Comparison of ENCODE assay signal across 13 mouse cellular contexts in genomic region chr3:50932397-50933089, GRCm38 (mm10).
DNase-seq lines count a peak whose midpoint lies in the region; ATAC-seq and TF ChIP-seq lines count a peak whose summit lies in the region.
"Had no signal": no experiment of that assay in that cellular context is flagged by ENCODE, and none has a peak within 500 bp of the region (broad histone marks: within the 10 kb centered on the region; RNA-seq: fewer than 3 reads in every experiment).

No protein-coding gene starts in this region.

- TF ChIP-seq POLR2A in lung, adult 2 months (IDR thresholded peaks at IDR 0.05; ENCODE audit: borderline replicate concordance, extremely low read depth, low read depth, low read length): no peak

- peak; percentile 80 for ATAC-seq in frontal cortex, adult (ENCODE audit: low TSS enrichment)
- 0 out of 2 replicates have a peak, but pooled peaks have one; percentile 26 for ATAC-seq in neural tube, embryonic 15.5 days (ENCODE audit: low FRiP score)
- ATAC-seq: liver, embryonic 12.5 days had no signal

- H3K4me2 ChIP-seq in neural tube, embryonic 15.5 days: no peak overlapping the region
- H3K4me2 ChIP-seq: embryonic facial prominence, embryonic 13.5 days; liver, embryonic 12.5 days had no signal

- H3K4me3 ChIP-seq in neural tube, embryonic 15.5 days (replicated peaks): no peak overlapping the region
- no peak overlapping the region for H3K4me3 ChIP-seq in lung, adult 2 months (replicated peaks; ENCODE audit: extremely low read depth, low read depth, low read length)
- H3K4me3 ChIP-seq: embryonic facial prominence, embryonic 13.5 days; liver, embryonic 12.5 days; megakaryocyte, embryonic 14.5 days had no signal

- no peak for TF ChIP-seq CTCF in lung, adult 2 months (IDR thresholded peaks at IDR 0.05; ENCODE audit: insufficient read depth, low read length)

- peaks cover 14% of the 10 kb centered on the region for H3K4me1 ChIP-seq in neural tube, embryonic 15.5 days
- H3K4me1 ChIP-seq in lung, adult 2 months (ENCODE audit: control insufficient read depth, insufficient read depth, low read length): peaks cover 3% of the 10 kb centered on the region
- H3K4me1 ChIP-seq: liver, embryonic 12.5 days; megakaryocyte, embryonic 14.5 days had no signal

- H3K27me3 ChIP-seq in neural tube, embryonic 15.5 days (replicated peaks): no peaks in the 10 kb centered on the region
- H3K27me3 ChIP-seq: embryonic facial prominence, embryonic 13.5 days; liver, embryonic 12.5 days; megakaryocyte, embryonic 14.5 days had no signal

- DNase-seq in frontal cortex, postnatal 25 days (ENCODE audit: low spot score in 2 of 2): no peak
- peak; percentile 34 for DNase-seq in right cerebral cortex, adult 18-20 months
- no peak for DNase-seq in right cerebral cortex, postnatal 36 days (ENCODE audit: low spot score in 2 of 2)
- DNase-seq in forelimb bud, embryonic 11.5 days (ENCODE audit: low read depth, low spot score): peak; percentile 16
- DNase-seq in lung, adult 2 months: no peak
- no peak for DNase-seq in thymus, postnatal 4 days
- DNase-seq: heart, adult 18-20 months; thymus, adult 2 months had no signal

- no peak overlapping the region for H3K9ac ChIP-seq in neural tube, embryonic 15.5 days (replicated peaks)
- H3K9ac ChIP-seq: embryonic facial prominence, embryonic 13.5 days; liver, embryonic 12.5 days had no signal

- 49% methylated on average over 10 of the region's 10 CpGs for WGBS in neural tube, embryonic 15.5 days
- WGBS in lung, adult 2 months: 69% methylated on average over 10 of the region's 10 CpGs

- no peaks in the 10 kb centered on the region for H3K9me3 ChIP-seq in neural tube, embryonic 15.5 days (replicated peaks)
- H3K9me3 ChIP-seq: embryonic facial prominence, embryonic 13.5 days; liver, embryonic 12.5 days had no signal

- H3K27ac ChIP-seq in neural tube, embryonic 15.5 days (replicated peaks): peak overlapping the region; percentile 35; the same call in 1 of the 2 replicates
- H3K27ac ChIP-seq: embryonic facial prominence, embryonic 13.5 days; liver, embryonic 12.5 days had no signal

- no peaks in the 10 kb centered on the region for H3K36me3 ChIP-seq in neural tube, embryonic 15.5 days
- H3K36me3 ChIP-seq: embryonic facial prominence, embryonic 13.5 days; liver, embryonic 12.5 days had no signal

Comparison
In these comparisons a context has a peak if more than half of its experiments do, and no peak if none do; other contexts are left out.
1. DNase-seq: peak in right cerebral cortex, adult 18-20 months (single experiment) and forelimb bud, embryonic 11.5 days (single experiment); none in frontal cortex, postnatal 25 days (0 of 2), right cerebral cortex, postnatal 36 days (0 of 2), lung, adult 2 months (single experiment) and thymus, postnatal 4 days (single experiment).